Mouse (Mus musculus) ES-Bruce4 (cell line): ENCODE measurements around the gene Hopx. TPM values are rescaled to one million over a fixed set of nuclear protein-coding genes. Genes with fewer than 3 reads are reported as not detected.

ENCODE experiments used
- H3K27ac ChIP-seq: 2 replicates; pipeline ENCODE4 v1.5.1; 2012; ENCODE audit warnings: low read length, inconsistent platforms; ENCODE audit not compliant: insufficient read depth
- H3K27me3 ChIP-seq: 2 replicates; pipeline ENCODE4 v1.6.1; 2012; ENCODE audit warnings: mild to moderate bottlenecking, low read length, inconsistent platforms; ENCODE audit not compliant: control insufficient read depth, poor library complexity, insufficient read depth, severe bottlenecking
- H3K36me3 ChIP-seq: 2 replicates; pipeline ENCODE4 v1.6.1; 2012; ENCODE audit warnings: inconsistent platforms, mild to moderate bottlenecking, low read length, moderate library complexity; ENCODE audit not compliant: control insufficient read depth, poor library complexity, insufficient read depth, severe bottlenecking
- H3K4me1 ChIP-seq: one replicate; pipeline ENCODE4 v1.8.1; 2011; ENCODE audit warnings: low read length; ENCODE audit not compliant: control insufficient read depth, insufficient read depth
- H3K4me3 ChIP-seq: 2 replicates; pipeline ENCODE4 v1.5.1; 2011; ENCODE audit warnings: low read depth, mild to moderate bottlenecking, low read length
- H3K9ac ChIP-seq: 2 replicates; pipeline ENCODE4 v1.6.1; 2012; ENCODE audit warnings: low read depth, mild to moderate bottlenecking, inconsistent platforms; ENCODE audit not compliant: poor library complexity, severe bottlenecking
- H3K9me3 ChIP-seq: replicated peaks from 2 replicates; pipeline ENCODE4 v1.6.1; 2012; ENCODE audit warnings: mild to moderate bottlenecking, low read length, inconsistent platforms; ENCODE audit not compliant: control insufficient read depth, poor library complexity, insufficient read depth, severe bottlenecking
- CTCF ChIP-seq: IDR thresholded peaks from one replicate; pipeline ENCODE4 v1.8.1; 2011; ENCODE audit warnings: low read depth, low read length
- EP300 ChIP-seq: IDR thresholded peaks from 2 replicates; pipeline ENCODE4 v1.6.1; 2011; ENCODE audit warnings: low read depth, low read length; ENCODE audit not compliant: insufficient read depth
- POLR2A ChIP-seq: IDR thresholded peaks from one replicate; pipeline ENCODE4 v1.8.1; 2011; ENCODE audit warnings: low read length; ENCODE audit not compliant: insufficient read depth
- polyA plus RNA-seq: library from polyadenylated mRNA; stranded (reverse); fragments of >200 nt; gene quantifications from 2 replicates; pipeline ENCODE4 v1.2.4, GENCODE M21; 2011; ENCODE audit warnings: low read depth; ENCODE audit not compliant: missing spikeins, insufficient read depth, insufficient read length

Gene Hopx
- polyA plus RNA-seq, 1 experiment: 8.9 TPM

DNA sequence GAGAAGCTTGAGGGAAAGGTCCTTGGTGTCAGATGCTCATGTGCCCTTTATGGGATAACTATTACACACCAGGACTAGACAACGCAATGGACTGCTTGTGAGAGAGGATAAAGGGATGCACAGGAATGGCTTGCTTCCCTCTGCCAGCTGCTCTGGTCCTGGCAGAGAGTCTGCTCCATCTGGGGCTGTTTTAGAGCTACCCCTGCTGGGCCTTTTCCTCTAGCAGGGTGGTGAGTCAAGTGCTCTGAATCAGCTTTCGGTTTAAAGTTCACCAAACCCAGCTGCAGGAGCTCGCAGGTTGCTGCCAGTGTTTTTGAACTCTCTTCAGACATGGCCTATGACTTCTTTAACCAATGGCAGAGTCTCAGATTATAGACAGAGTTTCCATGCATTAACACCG lies 39.0 kb downstream of the Hopx start:
- no peak overlapping the region for H3K4me3 ChIP-seq
- no peak for TF ChIP-seq CTCF
- no peaks in the 10 kb centered on the region for H3K36me3 ChIP-seq
- H3K9ac ChIP-seq: no peak overlapping the region
- no peaks in the 10 kb centered on the region for H3K4me1 ChIP-seq
- no peaks in the 10 kb centered on the region for H3K9me3 ChIP-seq
- H3K27me3 ChIP-seq: no peaks in the 10 kb centered on the region
- no peak overlapping the region for H3K27ac ChIP-seq

DNA sequence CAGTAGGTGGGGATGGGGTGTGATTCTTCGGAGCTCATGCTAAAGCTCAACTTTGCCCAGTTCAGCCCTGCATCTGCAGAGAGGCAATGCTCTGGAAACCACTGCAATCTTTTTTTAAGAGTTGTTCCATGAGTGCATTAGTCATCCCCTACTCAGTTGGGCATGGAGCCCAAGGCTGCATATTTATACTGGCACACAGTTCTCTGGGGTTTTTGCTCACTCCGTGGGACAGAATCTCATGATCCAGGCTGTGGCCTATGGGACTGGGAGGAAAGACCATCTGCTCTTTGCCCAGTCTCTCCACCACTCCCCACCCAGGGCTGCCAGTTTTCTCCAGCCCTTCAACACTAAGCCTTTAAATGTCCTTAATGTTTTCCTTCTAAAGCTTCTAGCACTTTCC lies 40.0 kb downstream of the Hopx start:
- Histone ChIP-seq H3K27ac (no peak overlapping the region), H3K4me1 (no peaks in the 10 kb centered on the region), H3K4me3 (no peak overlapping the region), H3K9ac (no peak overlapping the region), H3K27me3 (no peaks in the 10 kb centered on the region), H3K9me3 (no peaks in the 10 kb centered on the region), H3K36me3 (no peaks in the 10 kb centered on the region)
- TF ChIP-seq EP300: no peak
- no peak for TF ChIP-seq CTCF
- no peak for TF ChIP-seq POLR2A

DNA sequence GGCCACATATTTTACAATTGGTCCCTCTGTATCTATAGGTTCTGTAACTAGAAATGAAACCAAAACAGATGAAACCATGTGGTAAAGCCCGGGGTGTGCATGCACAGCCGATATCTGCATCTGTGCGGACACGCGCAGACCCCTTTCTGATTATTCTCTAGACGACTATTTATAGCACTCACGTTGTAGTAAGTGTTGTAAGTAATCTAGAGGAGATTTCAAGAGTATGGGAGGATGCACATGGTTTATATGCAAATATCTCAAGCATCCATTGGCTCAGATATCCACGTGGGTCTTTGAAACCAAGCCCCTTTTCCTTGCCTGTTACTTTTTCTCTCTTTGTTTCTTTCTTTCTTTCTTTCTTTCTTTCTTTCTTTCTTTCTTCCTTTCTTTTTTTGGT lies 41.1 kb downstream of the Hopx start:
- TF ChIP-seq POLR2A: no peak
- TF ChIP-seq CTCF: no peak
- TF ChIP-seq EP300: no peak
- Histone ChIP-seq H3K4me3 (no peak overlapping the region), H3K27ac (no peak overlapping the region), H3K4me1 (no peaks in the 10 kb centered on the region), H3K27me3 (no peaks in the 10 kb centered on the region), H3K9me3 (no peaks in the 10 kb centered on the region), H3K9ac (no peak overlapping the region), H3K36me3 (no peaks in the 10 kb centered on the region)

DNA sequence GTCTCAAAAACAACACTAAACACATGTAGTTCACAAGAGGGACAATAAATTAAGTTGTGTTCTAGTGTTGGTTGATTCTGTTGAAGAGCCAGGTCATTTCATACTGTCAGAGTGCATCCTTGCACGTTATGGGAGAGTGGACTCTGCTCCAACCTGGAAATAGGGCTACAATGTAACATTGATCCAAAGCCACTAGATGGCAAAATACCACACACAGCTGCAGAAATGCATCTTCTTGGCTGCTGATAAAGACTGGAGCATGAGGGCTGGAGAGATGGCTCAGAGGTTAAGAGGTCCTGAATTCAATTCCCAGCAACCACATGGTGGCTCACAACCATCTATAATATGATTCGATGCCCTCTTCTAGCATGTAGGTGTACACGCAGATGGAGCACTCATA lies 43.3 kb downstream of the Hopx start:
- no peaks in the 10 kb centered on the region for H3K27me3 ChIP-seq
- H3K27ac ChIP-seq: no peak overlapping the region
- H3K4me3 ChIP-seq: no peak overlapping the region
- no peak overlapping the region for H3K9ac ChIP-seq
- TF ChIP-seq POLR2A (no peak), CTCF (no peak), EP300 (no peak)
- no peaks in the 10 kb centered on the region for H3K9me3 ChIP-seq
- no peaks in the 10 kb centered on the region for H3K4me1 ChIP-seq
- no peaks in the 10 kb centered on the region for H3K36me3 ChIP-seq

DNA sequence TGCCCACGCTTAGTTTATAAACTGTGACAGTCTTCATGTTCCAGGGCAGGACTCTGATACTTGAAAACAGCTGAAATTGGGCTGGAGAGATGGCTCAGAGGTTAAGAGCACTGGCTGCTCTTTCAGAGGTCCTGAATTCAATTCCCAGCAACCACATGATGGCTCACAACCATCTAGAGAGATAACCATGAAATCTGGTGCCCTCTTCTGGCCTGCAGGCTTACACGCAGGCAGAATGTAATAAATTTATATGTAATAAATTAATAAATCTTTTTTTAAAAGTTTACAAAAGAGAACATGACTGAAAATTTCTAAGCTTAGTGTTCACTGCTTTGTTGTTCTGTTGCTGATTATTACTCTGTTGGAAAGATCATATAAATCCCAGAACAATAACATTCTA lies 43.9 kb downstream of the Hopx start:
- no peaks in the 10 kb centered on the region for H3K4me1 ChIP-seq
- no peak overlapping the region for H3K9ac ChIP-seq
- no peak overlapping the region for H3K27ac ChIP-seq
- TF ChIP-seq CTCF (no peak), POLR2A (no peak), EP300 (no peak)
- H3K4me3 ChIP-seq: no peak overlapping the region
- no peaks in the 10 kb centered on the region for H3K36me3 ChIP-seq
- no peaks in the 10 kb centered on the region for H3K9me3 ChIP-seq
- H3K27me3 ChIP-seq: no peaks in the 10 kb centered on the region

DNA sequence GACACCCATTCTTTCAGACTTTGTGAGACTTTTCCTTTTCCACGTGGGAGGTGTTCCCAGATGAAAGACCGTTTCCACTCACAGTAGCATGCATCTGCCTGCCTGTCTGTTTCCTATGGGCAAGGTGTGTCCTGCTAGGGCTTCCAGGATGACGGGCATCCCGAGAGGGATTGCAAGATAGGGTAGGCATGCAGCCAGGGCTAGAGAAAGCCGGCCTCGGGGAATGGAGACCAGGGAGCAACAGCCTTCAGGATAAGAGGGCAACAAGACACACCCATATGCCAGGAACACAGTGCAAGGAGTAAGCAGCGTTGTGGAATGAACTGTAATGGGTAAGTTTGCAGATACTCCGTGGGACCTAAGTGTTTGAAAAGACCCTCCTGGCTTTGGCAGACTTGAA lies 47.6 kb downstream of the Hopx start:
- Histone ChIP-seq H3K4me3 (no peak overlapping the region), H3K36me3 (no peaks in the 10 kb centered on the region), H3K27me3 (no peaks in the 10 kb centered on the region), H3K9ac (no peak overlapping the region), H3K9me3 (no peaks in the 10 kb centered on the region), H3K27ac (no peak overlapping the region), H3K4me1 (no peaks in the 10 kb centered on the region)
- TF ChIP-seq EP300 (no peak), CTCF (no peak), POLR2A (no peak)
